In genomic region chr11:98795015-98795713, GRCm38 (mm10) we compare ENCODE assay signal across 7 mouse cellular contexts. TPM values are rescaled to one million over a fixed set of nuclear protein-coding genes. Genes with fewer than 3 reads are reported as not detected.
DNase-seq lines count a peak whose midpoint lies in the region; ATAC-seq lines count a peak whose summit lies in the region.

Msl1 (plus strand) TSS chr11:98795516.

- peaks cover 53% of the 10 kb centered on the region for H3K4me1 ChIP-seq in embryonic facial prominence, embryonic 10.5 days
- H3K4me1 ChIP-seq in intestine, embryonic 16.5 days (ENCODE audit: control insufficient read depth, insufficient read depth, low read length) = peaks cover 23% of the 10 kb centered on the region
- peaks cover 10% of the 10 kb centered on the region for H3K4me1 ChIP-seq in limb, embryonic 11.5 days (ENCODE audit: control insufficient read depth, insufficient read depth, low read length)
- peaks cover 34% of the 10 kb centered on the region for H3K4me1 ChIP-seq in midbrain, embryonic 12.5 days

- H3K27ac ChIP-seq in embryonic facial prominence, embryonic 10.5 days (replicated peaks) = peak within 1 kb of the TSS; percentile 100
- peak within 1 kb of the TSS; percentile 97 for H3K27ac ChIP-seq in intestine, embryonic 16.5 days (ENCODE audit: low read length)
- H3K27ac ChIP-seq in limb, embryonic 11.5 days (replicated peaks; ENCODE audit: low read depth, low read length) = peak within 1 kb of the TSS; percentile 100
- H3K27ac ChIP-seq in midbrain, embryonic 12.5 days (replicated peaks) = peak within 1 kb of the TSS; percentile 99

- peak; percentile 71 for ATAC-seq in intestine, embryonic 16.5 days
- ATAC-seq in limb, embryonic 11.5 days (ENCODE audit: insufficient number of reproducible peaks, low FRiP score, low TSS enrichment, low read depth) = peak; percentile 62
- peak; percentile 74 for ATAC-seq in midbrain, embryonic 12.5 days (ENCODE audit: low FRiP score, low read depth)

- H3K27me3 ChIP-seq in embryonic facial prominence, embryonic 10.5 days (replicated peaks; ENCODE audit: low read depth, poor library complexity, severe bottlenecking) = no peaks in the 10 kb centered on the region
- H3K27me3 ChIP-seq in intestine, embryonic 16.5 days (replicated peaks; ENCODE audit: control insufficient read depth, insufficient read depth, low read length) = no peaks in the 10 kb centered on the region
- H3K27me3 ChIP-seq in limb, embryonic 11.5 days (ENCODE audit: control insufficient read depth, insufficient read depth, low read length) = no peaks in the 10 kb centered on the region
- H3K27me3 ChIP-seq in midbrain, embryonic 12.5 days = no peaks in the 10 kb centered on the region

- DNase-seq in adrenal gland, postnatal 10 days = peak; percentile 94
- peak; percentile 94 for DNase-seq in embryonic facial prominence, embryonic 10.5 days (ENCODE audit: low spot score)
- DNase-seq in gonadal fat pad, adult 2 months (ENCODE audit: low read depth) = no peak
- DNase-seq in limb, embryonic 11.5 days (ENCODE audit: low spot score) = peak; percentile 91
- peak; percentile 82 for DNase-seq in spleen, adult 12 weeks (ENCODE audit: low spot score)

- H3K9me3 ChIP-seq in embryonic facial prominence, embryonic 10.5 days = no peaks in the 10 kb centered on the region
- no peaks in the 10 kb centered on the region for H3K9me3 ChIP-seq in intestine, embryonic 16.5 days (ENCODE audit: control insufficient read depth, low read length)
- no peaks in the 10 kb centered on the region for H3K9me3 ChIP-seq in limb, embryonic 11.5 days (ENCODE audit: control insufficient read depth, low read length)
- H3K9me3 ChIP-seq in midbrain, embryonic 12.5 days = no peaks in the 10 kb centered on the region

- H3K9ac ChIP-seq in intestine, embryonic 16.5 days (ENCODE audit: low read depth, low read length) = peak within 1 kb of the TSS; percentile 99
- H3K9ac ChIP-seq in limb, embryonic 11.5 days (ENCODE audit: low read length) = peak within 1 kb of the TSS; percentile 97
- H3K9ac ChIP-seq in midbrain, embryonic 12.5 days (replicated peaks) = peak within 1 kb of the TSS; percentile 99

- under 1% methylated on average over 76 of the region's 89 CpGs for whole genome bisulfite sequencing in embryonic facial prominence, embryonic 10.5 days
- under 1% methylated on average over 51 of the region's 89 CpGs for WGBS in intestine, embryonic 16.5 days
- 1% methylated on average over 45 of the region's 89 CpGs for WGBS in limb, embryonic 11.5 days
- under 1% methylated on average over 60 of the region's 89 CpGs for WGBS in midbrain, embryonic 12.5 days

- peaks cover 30% of the 10 kb centered on the region for H3K36me3 ChIP-seq in embryonic facial prominence, embryonic 10.5 days (replicated peaks)
- H3K36me3 ChIP-seq in intestine, embryonic 16.5 days (ENCODE audit: control insufficient read depth, insufficient read depth, low read length) = peaks cover 2% of the 10 kb centered on the region
- H3K36me3 ChIP-seq in limb, embryonic 11.5 days (ENCODE audit: control insufficient read depth, insufficient read depth, low read length) = peaks cover 10% of the 10 kb centered on the region
- H3K36me3 ChIP-seq in midbrain, embryonic 12.5 days = peaks cover 13% of the 10 kb centered on the region

- H3K4me2 ChIP-seq in intestine, embryonic 16.5 days (ENCODE audit: low read depth, low read length) = peak within 1 kb of the TSS; percentile 87
- peak within 1 kb of the TSS; percentile 88 for H3K4me2 ChIP-seq in limb, embryonic 11.5 days (ENCODE audit: low read depth, severe bottlenecking)
- H3K4me2 ChIP-seq in midbrain, embryonic 12.5 days (replicated peaks) = peak within 1 kb of the TSS; percentile 99

- peak within 1 kb of the TSS; percentile 100 for H3K4me3 ChIP-seq in embryonic facial prominence, embryonic 10.5 days
- H3K4me3 ChIP-seq in intestine, embryonic 16.5 days (ENCODE audit: low read length) = peak within 1 kb of the TSS; percentile 100
- peak within 1 kb of the TSS; percentile 100 for H3K4me3 ChIP-seq in limb, embryonic 11.5 days (ENCODE audit: low read depth, low read length)
- H3K4me3 ChIP-seq in midbrain, embryonic 12.5 days = peak within 1 kb of the TSS; percentile 85

RNA-seq across cellular contexts. Expression of gene Msl1, which starts in this region (rescaled TPM):
- 10 to 100 TPM; 79.4 to 88.6 TPM for total RNA-seq in adrenal gland, postnatal 10 days (2021)
- 23.4 and 23.5 TPM in 2 replicates for polyA plus RNA-seq in embryonic facial prominence, embryonic 10.5 days (2016; fragmentation: Nextera tagmentation; extraction: Ambion mirVana)
- polyA plus RNA-seq in gonadal fat pad, adult 2 months (2012; rRNA removed) = 25.4 and 37.2 TPM in 2 replicates
- 13.5 and 14.5 TPM in 2 replicates for polyA plus RNA-seq in intestine, embryonic 16.5 days (2015; fragmentation: Nextera tagmentation; extraction: Ambion mirVana)
- polyA plus RNA-seq in limb, embryonic 11.5 days (2014; fragmentation: Nextera tagmentation; extraction: Ambion mirVana) = 24.6 and 25.6 TPM in 2 replicates
- polyA plus RNA-seq in midbrain, embryonic 12.5 days (2016; fragmentation: Nextera tagmentation; extraction: Ambion mirVana) = 38.6 and 42.4 TPM in 2 replicates
